Mouse (Mus musculus): ENCODE data around the gene Vps54. TPM values are rescaled to one million over a fixed set of nuclear protein-coding genes. Genes with fewer than 3 reads are reported as not detected.
"Not testable (repeated sequence)": the region's sequence is repeated elsewhere in the genome, so short reads cannot be mapped to it uniquely, and the experiment has no call there.

Gene Vps54
- total RNA-seq, 2 experiments from 2014 or later: 29.5 to 31.2 TPM

DNA sequence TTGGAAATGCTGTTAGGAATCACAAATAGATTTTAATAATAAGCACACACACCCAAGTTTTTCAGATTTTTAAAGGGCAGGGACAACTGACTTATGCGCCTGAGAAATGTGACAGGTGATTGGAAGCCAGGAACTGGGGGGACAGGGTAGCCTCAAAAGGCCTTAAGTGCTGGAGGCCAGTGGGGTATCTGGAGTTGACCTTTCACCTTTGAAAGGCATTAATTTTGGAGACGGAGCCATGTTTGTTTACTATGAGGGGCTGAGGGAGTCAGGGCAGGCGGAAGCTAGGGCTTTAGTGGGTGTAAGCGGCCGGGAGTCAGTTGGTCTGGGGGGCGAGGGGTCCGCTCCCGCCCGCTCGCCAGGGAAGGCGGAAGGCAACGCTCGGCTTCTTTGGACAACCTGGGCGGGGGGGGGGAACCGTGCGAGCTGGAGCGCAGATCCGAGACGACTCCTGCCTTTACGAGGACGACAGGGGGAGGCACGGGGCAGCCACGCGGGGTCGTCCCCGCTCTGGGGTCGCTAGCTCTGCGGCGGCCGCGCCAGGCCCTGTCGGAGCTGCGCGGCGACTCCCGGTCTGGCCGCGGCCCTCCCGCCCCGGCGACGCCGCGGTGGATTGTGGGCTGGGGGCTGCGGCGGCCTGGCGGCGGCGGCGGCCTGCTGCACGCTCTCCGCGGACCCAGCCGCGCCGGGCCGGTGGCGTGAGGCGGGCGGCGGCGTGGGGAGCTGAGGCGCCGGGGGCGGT is 631 bp upstream of the Vps54 start:
- intact Hi-C loops (cut with DNase I): no loop called here
- no peak for DNase-seq (ENCODE audit: extremely low spot score in 1 of 2, low spot score in 2 of 2)

GRCm38 (mm10) chr11:21239763-21240509 is 855 bp downstream of the Vps54 start:
- intact Hi-C loops (cut with DNase I): no loop called here
- DNase-seq (ENCODE audit: extremely low spot score in 1 of 2, low spot score in 2 of 2): no peak

DNA sequence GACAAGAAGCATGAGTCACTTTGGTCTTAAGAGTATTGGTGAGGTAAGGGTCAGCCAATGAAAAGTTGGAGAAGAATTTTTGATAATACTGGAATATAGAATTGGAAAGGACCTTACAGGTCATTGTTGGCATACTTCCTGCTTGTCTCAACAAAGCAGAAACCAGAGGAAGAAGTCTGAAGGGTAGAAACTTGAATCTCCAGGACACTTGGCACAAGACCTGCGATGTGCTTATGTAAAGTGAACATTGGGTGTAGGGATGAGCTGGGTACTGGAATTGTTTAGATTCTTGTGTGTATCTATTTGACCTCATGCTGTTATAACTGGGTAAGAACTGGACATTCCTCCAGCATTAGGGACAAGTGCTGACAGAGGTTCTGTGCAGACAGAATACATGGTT is 2.3 kb downstream of the Vps54 start:
- intact Hi-C loops (cut with DNase I): no loop called here
- no peak for DNase-seq (ENCODE audit: extremely low spot score in 1 of 2, low spot score in 2 of 2)

- no peak for DNase-seq (ENCODE audit: extremely low spot score in 1 of 2, low spot score in 2 of 2)
- intact Hi-C loops (cut with DNase I): no loop called here
Observed at GRCm38 (mm10) chr11:21247203-21247865, 8.3 kb downstream of the Vps54 start.

DNA sequence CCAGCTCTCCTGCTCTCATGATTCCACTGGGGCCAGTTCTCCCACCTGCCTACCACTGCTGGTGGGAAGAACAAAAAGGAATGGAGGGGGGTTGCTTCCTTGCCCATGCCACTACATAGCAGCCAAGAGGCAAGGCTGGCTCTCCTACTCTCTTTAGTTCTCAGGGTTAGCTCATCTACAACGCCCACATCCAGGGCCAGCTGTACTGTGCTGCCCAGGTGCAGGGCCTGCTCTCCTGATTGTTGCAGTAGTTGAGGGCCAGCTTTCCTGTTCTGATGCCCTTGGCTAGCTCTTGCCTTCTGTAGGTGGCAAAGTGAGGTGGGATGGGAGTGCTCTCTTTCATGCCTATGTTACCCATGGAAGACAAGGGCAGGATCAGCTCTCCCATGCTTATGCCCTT is 8.9 kb downstream of the Vps54 start:
- no peak for DNase-seq (ENCODE audit: extremely low spot score in 1 of 2, low spot score in 2 of 2)
- intact Hi-C loops (cut with DNase I): no loop called here

DNA sequence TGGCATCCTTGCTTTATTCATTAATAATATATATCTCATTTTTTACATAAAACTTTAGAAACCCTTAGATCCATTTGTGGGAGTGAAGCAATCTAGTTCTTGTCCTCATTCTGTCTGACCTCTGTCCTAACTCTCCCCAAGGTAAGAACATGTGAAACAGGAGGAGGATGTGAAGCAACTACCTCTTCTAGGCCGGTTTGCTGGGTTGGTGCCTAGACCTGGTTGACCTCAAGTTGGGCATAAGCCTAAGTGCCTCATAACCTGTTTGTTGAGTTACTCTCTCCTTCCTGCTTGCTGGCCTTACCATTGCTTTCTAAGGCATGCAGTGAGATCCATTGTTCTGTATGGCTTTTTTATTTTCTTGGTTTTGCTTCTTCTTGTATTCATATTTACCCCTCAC is 11.3 kb downstream of the Vps54 start:
- intact Hi-C loops (cut with DNase I): no loop called here
- DNase-seq (ENCODE audit: extremely low spot score in 1 of 2, low spot score in 2 of 2): no peak

DNA sequence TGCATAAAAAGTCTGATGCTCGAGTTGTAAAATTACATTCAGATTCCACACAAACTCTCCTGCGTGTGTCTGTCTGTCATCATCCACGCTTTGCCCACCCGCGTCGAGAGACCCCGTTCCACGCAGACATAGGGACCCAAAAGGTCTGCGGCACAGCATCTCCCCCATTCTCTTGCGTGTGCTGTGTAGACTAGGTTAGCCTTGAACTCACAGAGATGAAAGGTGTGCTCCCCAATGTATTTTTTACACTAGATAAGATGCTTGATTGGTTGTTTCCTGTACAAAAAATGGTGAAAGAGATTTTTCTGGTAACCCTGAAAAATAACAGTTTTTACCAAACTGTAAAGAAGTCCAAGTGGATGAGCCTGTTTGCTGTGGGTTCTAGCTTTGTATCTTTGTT is 19.5 kb downstream of the Vps54 start:
- intact Hi-C loops (cut with DNase I); DNase-seq (ENCODE audit: extremely low spot score in 1 of 2, low spot score in 2 of 2): not testable (repeated sequence)

GRCm38 (mm10) chr11:21265423-21265822 is 26.3 kb downstream of the Vps54 start:
- intact Hi-C loops (cut with DNase I): no loop called here
- DNase-seq (ENCODE audit: extremely low spot score in 1 of 2, low spot score in 2 of 2): no peak

GRCm38 (mm10) chr11:21276151-21276550 is 37.1 kb downstream of the Vps54 start:
- DNase-seq (ENCODE audit: extremely low spot score in 1 of 2, low spot score in 2 of 2): no peak
- intact Hi-C loops (cut with DNase I): no loop called here

GRCm38 (mm10) chr11:21286391-21286790 is 47.3 kb downstream of the Vps54 start:
- DNase-seq (ENCODE audit: extremely low spot score in 1 of 2, low spot score in 2 of 2): no peak
- intact Hi-C loops (cut with DNase I): no loop called here

- DNase-seq (ENCODE audit: extremely low spot score in 1 of 2, low spot score in 2 of 2); intact Hi-C loops (cut with DNase I): not testable (repeated sequence)
Observed at GRCm38 (mm10) chr11:21288153-21288552, 49.1 kb downstream of the Vps54 start.

GRCm38 (mm10) chr11:21295486-21295885 is 56.4 kb downstream of the Vps54 start:
- intact Hi-C loops (cut with DNase I): no loop called here
- no peak for DNase-seq (ENCODE audit: extremely low spot score in 1 of 2, low spot score in 2 of 2)

DNA sequence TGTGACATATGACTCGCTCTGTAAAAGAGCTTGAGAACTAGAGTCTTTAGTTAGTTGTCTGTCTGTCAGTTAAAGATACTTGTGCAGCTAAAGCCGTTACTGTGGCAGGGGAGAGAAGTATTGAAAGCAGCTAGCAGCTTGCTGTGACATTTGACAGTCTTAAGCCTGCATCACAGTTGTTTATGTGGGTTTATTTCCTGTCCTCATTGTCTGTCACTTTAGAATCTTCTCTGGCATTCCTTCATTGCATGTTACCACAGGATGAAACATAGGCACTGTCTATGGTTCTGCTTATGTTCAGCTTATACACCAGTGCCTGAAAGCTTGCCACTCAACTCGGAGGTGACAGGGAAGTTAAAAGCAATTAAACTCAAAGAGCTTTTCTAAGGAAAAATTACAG is 64.5 kb downstream of the Vps54 start:
- intact Hi-C loops (cut with DNase I): no loop called here
- no peak for DNase-seq (ENCODE audit: extremely low spot score in 1 of 2, low spot score in 2 of 2)

GRCm38 (mm10) chr11:21307078-21307668 is 68.1 kb downstream of the Vps54 start:
- no peak for DNase-seq (ENCODE audit: extremely low spot score in 1 of 2, low spot score in 2 of 2)
- intact Hi-C loops (cut with DNase I): no loop called here

DNA sequence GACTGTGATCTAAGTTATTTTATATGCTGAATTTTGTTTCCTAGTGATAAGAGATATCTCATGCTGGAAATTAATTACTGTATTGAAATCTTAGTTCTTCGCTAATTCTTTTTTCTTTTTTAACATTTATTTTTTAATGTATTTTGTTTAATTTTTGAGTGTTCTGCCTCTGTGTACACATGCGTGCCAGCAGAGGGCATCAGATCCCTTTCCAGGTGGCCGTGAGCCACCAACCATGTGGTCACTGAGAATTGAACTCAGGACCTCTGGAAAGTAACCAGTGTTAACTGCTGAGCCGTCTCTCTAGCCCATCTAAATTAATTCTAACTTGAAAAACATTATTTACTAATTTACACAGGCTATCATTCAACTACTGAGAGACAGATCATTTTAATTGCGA is 69.0 kb downstream of the Vps54 start:
- intact Hi-C loops (cut with DNase I): no loop called here
- no peak for DNase-seq (ENCODE audit: extremely low spot score in 1 of 2, low spot score in 2 of 2)

DNA sequence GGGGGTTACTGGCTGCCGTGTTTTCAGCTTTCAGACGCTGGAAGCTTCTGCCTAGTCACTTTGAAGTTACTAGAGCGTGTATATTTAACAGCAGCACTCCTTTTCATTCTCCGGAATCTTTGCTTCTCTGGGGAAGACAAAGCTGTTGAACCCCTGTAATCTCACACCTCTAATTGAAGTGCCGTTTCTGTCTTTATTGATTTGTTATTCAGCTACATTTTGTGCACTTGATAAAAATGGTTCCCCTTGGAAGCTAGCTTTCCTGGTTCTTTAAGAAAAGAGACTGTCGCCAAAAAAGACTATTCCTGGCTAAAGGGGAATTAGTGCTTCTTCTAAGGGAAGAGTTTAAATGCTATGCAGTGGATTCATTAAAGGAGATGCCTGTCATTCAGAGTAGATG is 70.4 kb downstream of the Vps54 start:
- no peak for DNase-seq (ENCODE audit: extremely low spot score in 1 of 2, low spot score in 2 of 2)
- intact Hi-C loops (cut with DNase I): no loop called here

GRCm38 (mm10) chr11:21313922-21314657 is 75.0 kb downstream of the Vps54 start:
- no peak for DNase-seq (ENCODE audit: extremely low spot score in 1 of 2, low spot score in 2 of 2)
- intact Hi-C loops (cut with DNase I): no loop called here

- intact Hi-C loops (cut with DNase I): no loop called here
- DNase-seq (ENCODE audit: extremely low spot score in 1 of 2, low spot score in 2 of 2): no peak
Observed at GRCm38 (mm10) chr11:21321577-21321976, 82.5 kb downstream of the Vps54 start.

DNA sequence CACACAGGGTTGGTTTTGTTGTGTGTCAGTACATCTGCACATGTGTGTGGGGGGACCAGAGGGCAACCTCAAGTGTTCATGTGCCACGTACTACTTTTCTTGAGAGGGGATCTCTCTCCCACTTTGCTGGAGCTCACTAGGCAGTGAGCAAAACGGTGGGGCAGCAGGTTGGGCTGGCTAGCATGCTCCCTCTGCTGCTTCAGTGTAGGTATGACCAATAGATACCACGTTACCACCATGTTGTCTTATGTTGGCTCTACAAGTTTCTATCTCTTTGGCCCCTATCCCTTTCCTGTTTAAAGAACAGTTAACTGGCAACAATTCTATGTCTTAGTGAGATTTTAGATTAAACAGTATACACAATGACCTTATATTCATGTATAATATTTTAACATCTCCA is 83.3 kb downstream of the Vps54 start:
- intact Hi-C loops (cut with DNase I): no loop called here
- DNase-seq (ENCODE audit: extremely low spot score in 1 of 2, low spot score in 2 of 2): no peak

All from left cerebral cortex, postnatal 10 days (tissue).